In the genomic region with DNA sequence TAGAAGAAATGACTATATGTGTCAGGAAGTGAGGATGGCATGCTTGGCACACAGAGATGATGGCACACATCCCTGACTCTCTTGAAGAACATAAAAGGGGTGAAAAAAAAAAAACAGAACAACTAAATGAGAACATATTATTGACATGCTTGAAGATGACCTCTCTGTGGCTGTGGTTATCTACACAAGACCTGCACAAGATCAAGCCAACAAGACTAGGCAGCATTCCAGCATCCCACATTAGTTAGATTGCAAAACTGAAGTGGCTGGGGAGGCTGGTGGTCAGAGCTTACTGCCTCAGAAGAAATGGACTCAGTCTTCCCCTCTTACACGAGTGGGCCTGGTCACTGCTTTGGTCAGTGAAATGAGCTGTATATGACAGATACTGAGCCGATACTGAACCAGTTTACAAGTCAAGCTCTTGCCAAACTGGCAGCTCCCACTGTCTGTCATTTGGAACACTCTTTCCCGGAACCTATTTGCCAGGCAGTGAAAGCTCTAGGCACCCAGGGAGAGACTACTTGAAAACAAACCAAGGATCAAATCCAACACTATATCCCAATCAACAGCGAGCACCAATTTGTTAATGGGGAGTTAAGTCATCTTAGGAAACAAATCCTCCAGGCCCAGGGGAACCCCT, we compare ENCODE assay signal across 29 mouse cellular contexts.
DNase-seq lines count a peak whose midpoint lies in the region; ATAC-seq and TF ChIP-seq lines count a peak whose summit lies in the region.
"Had no signal": no experiment of that assay in that cellular context is flagged by ENCODE, and none has a peak within 500 bp of the region (broad histone marks: within the 10 kb centered on the region; RNA-seq: fewer than 3 reads in every experiment).

No protein-coding gene starts in this region.

- H3K4me2 ChIP-seq in forebrain, postnatal 0 days (ENCODE audit: low read depth): no peak overlapping the region
- no peak overlapping the region for H3K4me2 ChIP-seq in forebrain, embryonic 13.5 days
- H3K4me2 ChIP-seq: embryonic facial prominence, embryonic 12.5 days; embryonic facial prominence, embryonic 15.5 days; forebrain, embryonic 15.5 days; heart, embryonic 12.5 days; heart, embryonic 15.5 days; hindbrain, embryonic 14.5 days had no signal

- ATAC-seq in forebrain, postnatal 0 days: peak; percentile 34; the same call in 1 of the 2 replicates
- no peak for ATAC-seq in forebrain, embryonic 13.5 days
- ATAC-seq: hindbrain, postnatal 0 days; inflammation-experienced regulatory T-cells, adult 6 months; intestine, embryonic 16.5 days; Patski had no signal

- no peak overlapping the region for H3K9ac ChIP-seq in forebrain, postnatal 0 days
- H3K9ac ChIP-seq in forebrain, embryonic 13.5 days: no peak overlapping the region
- H3K9ac ChIP-seq: embryonic facial prominence, embryonic 12.5 days; embryonic facial prominence, embryonic 15.5 days; forebrain, embryonic 15.5 days; heart, embryonic 12.5 days; heart, embryonic 15.5 days; hindbrain, embryonic 14.5 days had no signal

- no peaks in the 10 kb centered on the region for H3K4me1 ChIP-seq in forebrain, postnatal 0 days (ENCODE audit: insufficient read depth)
- H3K4me1 ChIP-seq in forebrain, embryonic 13.5 days: no peaks in the 10 kb centered on the region
- H3K4me1 ChIP-seq: embryonic facial prominence, embryonic 12.5 days; embryonic facial prominence, embryonic 15.5 days; forebrain, embryonic 15.5 days had no signal

- no peak overlapping the region for H3K27ac ChIP-seq in forebrain, postnatal 0 days (ENCODE audit: low read depth, low read length)
- H3K27ac ChIP-seq in forebrain, embryonic 13.5 days: no peak overlapping the region
- H3K27ac ChIP-seq: embryonic facial prominence, embryonic 12.5 days; embryonic facial prominence, embryonic 15.5 days; forebrain, embryonic 15.5 days; gastrocnemius, adult 2 months; heart, embryonic 15.5 days; hindbrain, embryonic 14.5 days; hindbrain, postnatal 0 days had no signal

- no peaks in the 10 kb centered on the region for H3K36me3 ChIP-seq in forebrain, postnatal 0 days (ENCODE audit: insufficient read depth)
- no peaks in the 10 kb centered on the region for H3K36me3 ChIP-seq in forebrain, embryonic 13.5 days (ENCODE audit: poor library complexity, severe bottlenecking)
- H3K36me3 ChIP-seq: embryonic facial prominence, embryonic 12.5 days; embryonic facial prominence, embryonic 15.5 days; forebrain, embryonic 15.5 days; G1E; heart, embryonic 12.5 days; heart, embryonic 15.5 days had no signal

- peak; percentile 47 to 53 for DNase-seq in cerebellum, postnatal 10 days
- no peak for DNase-seq in cerebellum, adult 11 months
- DNase-seq in forebrain, postnatal 0 days: no peak
- DNase-seq in thymus, postnatal 25 days: peak; percentile 12
- no peak for DNase-seq in thymus, postnatal 0 days (ENCODE audit: low spot score)
- no peak for DNase-seq in embryo, embryonic 9.5 days (ENCODE audit: extremely low spot score)
- DNase-seq: adrenal gland, postnatal 25 days; B cell, adult 2 months; cerebellum, adult 11-12 months; cerebellum, adult 8-10 months; gastrocnemius, adult 2 months; gastrocnemius, postnatal 14 days; heart, adult 18-20 months; heart, postnatal 10 days; heart, postnatal 4 days; kidney, adult 18-20 months had no signal

- H3K27me3 ChIP-seq in forebrain, postnatal 0 days (ENCODE audit: insufficient read depth, low read length): no peaks in the 10 kb centered on the region
- no peaks in the 10 kb centered on the region for H3K27me3 ChIP-seq in forebrain, embryonic 13.5 days
- H3K27me3 ChIP-seq: CH12.LX; embryonic facial prominence, embryonic 12.5 days; embryonic facial prominence, embryonic 15.5 days; forebrain, embryonic 15.5 days; heart, embryonic 12.5 days; heart, embryonic 15.5 days; Patski had no signal

- TF ChIP-seq CTCF in forebrain, postnatal 0 days (IDR thresholded peaks at IDR 0.05; ENCODE audit: low read depth): no peak

- H3K9me3 ChIP-seq in forebrain, postnatal 0 days (ENCODE audit: low read length): no peaks in the 10 kb centered on the region
- no peaks in the 10 kb centered on the region for H3K9me3 ChIP-seq in forebrain, embryonic 13.5 days (replicated peaks)
- H3K9me3 ChIP-seq: embryonic facial prominence, embryonic 12.5 days; embryonic facial prominence, embryonic 15.5 days; forebrain, embryonic 15.5 days; heart, embryonic 12.5 days; heart, embryonic 15.5 days had no signal

- H3K4me3 ChIP-seq in forebrain, postnatal 0 days (ENCODE audit: low read depth, low read length): no peak overlapping the region
- H3K4me3 ChIP-seq in forebrain, embryonic 13.5 days: no peak overlapping the region
- H3K4me3 ChIP-seq: embryonic facial prominence, embryonic 12.5 days; embryonic facial prominence, embryonic 15.5 days; forebrain, embryonic 15.5 days; gastrocnemius, adult 2 months; heart, embryonic 12.5 days; heart, embryonic 15.5 days had no signal

- WGBS in forebrain, postnatal 0 days: 73% methylated on average over 4 of the region's 4 CpGs
- WGBS in forebrain, embryonic 13.5 days: 88% methylated on average over 4 of the region's 4 CpGs

Comparison
In these comparisons a context has a peak if more than half of its experiments do, and no peak if none do; other contexts are left out.
1. DNase-seq: peak in cerebellum, postnatal 10 days (2 of 2) and thymus, postnatal 25 days (single experiment); none in cerebellum, adult 11 months (single experiment), forebrain, postnatal 0 days (single experiment), thymus, postnatal 0 days (single experiment) and embryo, embryonic 9.5 days (single experiment).